Mouse (Mus musculus) lung, embryonic 16.5 days (tissue): Measurements from ENCODE around the gene Mesd. TPM values are rescaled to one million over a fixed set of nuclear protein-coding genes. Genes with fewer than 3 reads are reported as not detected.

Source experiments
- ATAC-seq: fragments of 200-750 bp; cut with Nextera tagmentation; 2 replicates; pipeline ENCODE4 v1.8.0; 2017; ENCODE audit warnings: low read depth, mild to moderate bottlenecking, moderate library complexity
- H3K27ac ChIP-seq: fragments of 300-500 bp; sonication (generic); 2 replicates; pipeline ENCODE4 v1.5.1; 2014; ENCODE audit warnings: mild to moderate bottlenecking, control low read depth, low read length
- H3K27me3 ChIP-seq: fragments of 300-500 bp; sonication (generic); 2 replicates; pipeline ENCODE4 v1.6.1; 2014; ENCODE audit warnings: low read depth, low read length, mixed read lengths; ENCODE audit not compliant: control insufficient read depth, insufficient read depth
- H3K36me3 ChIP-seq: fragments of 300-500 bp; sonication (generic); 2 replicates; pipeline ENCODE4 v1.6.1; 2014; ENCODE audit warnings: low read length; ENCODE audit not compliant: control insufficient read depth, insufficient read depth
- H3K4me1 ChIP-seq: fragments of 300-500 bp; sonication (generic); replicated peaks from 2 replicates; pipeline ENCODE4 v1.6.1; 2014; ENCODE audit warnings: low read length, mixed read lengths; ENCODE audit not compliant: control insufficient read depth, insufficient read depth
- H3K4me2 ChIP-seq: fragments of 300-500 bp; sonication (generic); 2 replicates; pipeline ENCODE4 v1.6.1; 2014; ENCODE audit warnings: low read depth, low read length, control low read depth
- H3K4me3 ChIP-seq: fragments of 300-500 bp; sonication (generic); 2 replicates; pipeline ENCODE4 v1.5.1; 2014; ENCODE audit warnings: mild to moderate bottlenecking, low read length, control low read depth
- H3K9ac ChIP-seq: fragments of 300-500 bp; sonication (generic); 2 replicates; pipeline ENCODE4 v1.6.1; 2014; ENCODE audit warnings: low read length, control low read depth
- H3K9me3 ChIP-seq: fragments of 300-500 bp; sonication (generic); 2 replicates; pipeline ENCODE4 v1.6.1; 2016; ENCODE audit warnings: low read length; ENCODE audit not compliant: control insufficient read depth
- WGBS: fragments of 180-500 bp; shearing (Covaris S2); extraction: QIAGEN DNeasy Blood & Tissue Kit; methylation state at CpG from one replicate; pipeline ENCODE4 v1.1.7; 2014; 5-methylcytosine and 5-hydroxymethylcytosine counted together
- polyA plus RNA-seq: library from polyadenylated mRNA; unstranded; fragments of >200 nt; fragmentation: Nextera tagmentation; extraction: Ambion mirVana; gene quantifications from 2 replicates; pipeline ENCODE4 v1.2.1, GENCODE M21; 2015

Mesd gene
- polyA plus RNA-seq, 1 experiment from 2014 or later, result 132 TPM

DNA sequence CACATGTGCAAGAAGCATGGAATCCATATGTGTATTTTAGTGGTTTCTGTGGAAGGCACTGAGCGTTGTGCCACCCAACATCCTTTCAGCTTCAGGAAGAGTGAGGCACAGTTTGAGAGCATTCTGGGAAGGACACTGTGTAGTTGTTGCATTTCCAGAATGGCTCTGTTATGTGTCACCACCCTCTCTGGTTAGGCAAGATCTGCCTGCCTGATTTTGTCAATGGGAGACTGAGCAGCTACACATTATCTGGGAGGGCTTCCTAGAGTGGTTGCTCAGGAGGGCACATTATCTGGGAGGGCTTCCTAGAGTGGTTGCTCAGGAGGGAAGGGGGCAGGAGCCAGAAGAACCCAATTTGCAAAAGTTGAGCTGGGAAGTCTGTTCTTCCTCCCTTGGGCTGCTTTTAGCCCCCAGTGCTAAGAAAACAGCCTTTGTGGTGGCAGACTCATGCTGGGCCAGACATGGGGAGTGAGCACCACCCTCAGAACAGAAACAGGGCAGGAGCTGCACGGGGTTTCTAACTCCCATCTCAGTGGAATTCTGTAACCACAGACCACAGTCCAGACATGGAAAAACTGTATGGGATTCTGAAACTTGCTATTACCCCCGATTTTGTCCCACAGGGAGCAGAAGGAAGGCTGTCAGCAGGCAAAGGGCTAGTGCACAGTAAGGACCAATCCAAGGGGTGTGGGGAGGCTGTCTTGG, 54.9 kb downstream of the Mesd start:
- no peak for ATAC-seq
- H3K4me3 ChIP-seq, result no peak overlapping the region
- no peak overlapping the region for H3K27ac ChIP-seq
- no peaks in the 10 kb centered on the region for H3K36me3 ChIP-seq
- no peaks in the 10 kb centered on the region for H3K9me3 ChIP-seq
- no peaks in the 10 kb centered on the region for H3K4me1 ChIP-seq
- 66% methylated on average over 3 of the region's 3 CpGs for WGBS
- H3K27me3 ChIP-seq, result no peaks in the 10 kb centered on the region
- H3K9ac ChIP-seq, result no peak overlapping the region
- no peak overlapping the region for H3K4me2 ChIP-seq

DNA sequence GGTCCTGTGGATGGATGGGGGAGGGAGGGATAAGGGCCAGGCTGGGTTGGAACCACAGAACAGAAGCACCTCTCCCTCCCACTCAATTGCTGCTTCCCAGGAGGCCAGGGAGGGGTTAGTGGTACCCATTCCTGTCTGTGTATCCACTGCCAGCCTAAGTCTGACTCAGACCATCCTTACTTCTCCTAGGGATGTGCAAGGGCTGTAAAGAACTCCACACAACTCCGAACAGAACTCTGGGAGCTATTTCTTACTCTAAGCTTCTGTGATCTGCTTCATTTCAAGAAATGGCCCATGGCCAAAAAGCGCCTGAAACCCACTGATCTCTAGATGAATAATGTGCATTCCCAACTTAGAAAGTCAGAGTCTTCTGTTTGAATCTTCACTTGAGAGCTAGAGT, 55.9 kb downstream of the Mesd start:
- Histone ChIP-seq H3K4me1 (no peaks in the 10 kb centered on the region), H3K36me3 (no peaks in the 10 kb centered on the region), H3K4me3 (no peak overlapping the region), H3K27me3 (no peaks in the 10 kb centered on the region), H3K9me3 (no peaks in the 10 kb centered on the region), H3K9ac (no peak overlapping the region), H3K27ac (no peak overlapping the region), H3K4me2 (no peak overlapping the region)
- ATAC-seq, result no peak
- WGBS, result 66% methylated on average over 2 of the region's 2 CpGs

DNA sequence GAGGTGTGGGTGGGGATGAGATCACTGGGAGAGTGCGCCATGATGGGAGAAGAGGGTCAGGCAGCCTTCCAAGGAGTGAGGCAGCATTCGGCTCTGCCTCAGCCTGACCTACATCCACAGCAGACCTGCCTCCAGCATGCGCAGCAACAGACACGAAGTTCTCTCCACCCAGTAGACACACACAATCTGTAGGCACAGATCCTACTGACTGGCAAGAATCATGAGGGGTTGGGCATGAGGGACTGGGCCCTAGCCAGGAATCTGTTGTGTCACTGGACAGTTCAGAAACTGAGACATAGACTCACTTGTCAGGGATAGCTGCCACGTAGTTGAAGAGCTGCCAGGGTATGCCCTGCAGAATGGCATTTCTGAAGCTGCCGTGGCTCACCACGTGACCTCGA, 57.4 kb downstream of the Mesd start:
- Histone ChIP-seq H3K36me3 (no peaks in the 10 kb centered on the region), H3K9ac (no peak overlapping the region), H3K4me1 (no peaks in the 10 kb centered on the region), H3K27ac (no peak overlapping the region), H3K27me3 (no peaks in the 10 kb centered on the region), H3K9me3 (no peaks in the 10 kb centered on the region), H3K4me2 (no peak overlapping the region), H3K4me3 (no peak overlapping the region)
- 84% methylated on average over 8 of the region's 8 CpGs for WGBS
- ATAC-seq, result no peak

DNA sequence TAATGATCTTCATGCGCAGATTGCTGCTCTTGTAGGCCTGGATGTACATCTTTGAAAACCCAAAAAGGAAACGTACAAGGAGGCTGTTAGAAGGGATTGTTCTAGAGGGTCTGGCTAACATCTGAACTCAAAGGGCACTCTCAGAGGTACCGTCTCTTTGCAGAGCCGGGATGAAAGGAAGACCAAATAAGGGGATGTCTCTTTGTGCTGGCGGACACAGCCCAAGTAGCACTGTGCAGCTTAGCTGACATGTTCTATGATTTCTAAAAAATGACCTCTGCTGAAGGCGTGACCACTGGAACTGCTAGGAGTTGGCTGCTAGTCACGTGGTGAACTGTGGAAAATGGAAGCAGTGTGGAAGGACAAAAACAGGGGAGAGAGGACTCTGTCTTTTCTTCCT, 64.5 kb downstream of the Mesd start:
- H3K9ac ChIP-seq, result no peak overlapping the region
- no peak for ATAC-seq

DNA sequence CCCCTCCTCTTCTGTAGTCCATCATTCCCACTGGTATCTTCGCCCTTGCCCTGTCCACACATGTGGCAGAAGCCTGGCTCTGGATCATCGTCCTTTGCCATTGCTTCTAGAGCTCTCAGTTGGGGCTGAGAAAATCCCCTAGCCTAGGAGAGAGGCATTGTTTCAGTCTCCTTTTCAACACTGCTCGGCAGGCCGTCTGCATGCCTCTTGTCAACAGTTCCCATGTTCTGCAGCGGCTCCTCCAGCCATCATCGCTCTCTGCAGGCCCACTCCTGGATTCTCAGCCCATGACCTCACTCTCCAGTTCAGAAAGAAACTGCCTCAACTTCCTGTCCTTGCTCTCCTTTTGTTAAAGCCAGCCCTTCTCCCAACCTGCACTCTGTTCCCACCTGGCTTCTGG, 65.4 kb downstream of the Mesd start:
- no peak for ATAC-seq
- no peak overlapping the region for H3K27ac ChIP-seq
- WGBS, result 71% methylated on average over 6 of the region's 6 CpGs

More for the DNA sequence above, 64.5 kb downstream of the Mesd start:
- H3K4me1 ChIP-seq, result no peaks in the 10 kb centered on the region
- H3K36me3 ChIP-seq, result no peaks in the 10 kb centered on the region
- H3K27me3 ChIP-seq, result no peaks in the 10 kb centered on the region
- WGBS, result 64% methylated on average over 7 of the region's 7 CpGs
- H3K4me2 ChIP-seq, result no peak overlapping the region
- H3K9me3 ChIP-seq, result no peaks in the 10 kb centered on the region
- H3K4me3 ChIP-seq, result no peak overlapping the region
- no peak overlapping the region for H3K27ac ChIP-seq

More for the DNA sequence above, 65.4 kb downstream of the Mesd start:
- Histone ChIP-seq H3K27me3 (no peaks in the 10 kb centered on the region), H3K36me3 (no peaks in the 10 kb centered on the region), H3K4me3 (no peak overlapping the region), H3K9ac (no peak overlapping the region), H3K4me2 (no peak overlapping the region), H3K9me3 (no peaks in the 10 kb centered on the region), H3K4me1 (no peaks in the 10 kb centered on the region)

Other genes with a start within 250 kb of the Mesd start
- gene Il16, start 138.7 kb upstream of the Mesd start, polyA plus RNA-seq, result 4.5 and 7.3 TPM in 2 replicates
- gene Cfap161, start 89.6 kb upstream of the Mesd start, polyA plus RNA-seq, result 7.4 and 8.4 TPM in 2 replicates
- 10.4 and 10.5 TPM in 2 replicates for gene Tlnrd1, start 161 bp upstream of the Mesd start, polyA plus RNA-seq
- 1.4 and 1.5 TPM in 2 replicates for gene Cemip, start 202.0 kb downstream of the Mesd start, polyA plus RNA-seq